In genomic region chr13:35469361-35470198, GRCm38 (mm10) we compare ENCODE assay signal across 8 mouse cellular contexts.
DNase-seq lines count a peak whose midpoint lies in the region; TF ChIP-seq lines count a peak whose summit lies in the region.

No protein-coding gene starts in this region.

- DNase-seq in adrenal gland, postnatal 14 days, result peak; percentile 8
- DNase-seq in adrenal gland, adult (ENCODE audit: inconsistent age in 2 of 2, low spot score in 1 of 2), result no peak
- DNase-seq in testis, postnatal 10 days (ENCODE audit: low spot score), result no peak
- DNase-seq in kidney, postnatal 36 days, result peak; percentile 8 to 32
- DNase-seq in lung, postnatal 10 days, result peak; percentile 94
- DNase-seq in thymus, adult 18-20 months, result no peak
- DNase-seq in spleen, postnatal 10 days (ENCODE audit: low spot score in 2 of 2), result no peak

- no peak for TF ChIP-seq POLR2A in testis, adult 2 months (IDR thresholded peaks at IDR 0.05; ENCODE audit: control insufficient read depth, low read depth, low read length)

- H3K27ac ChIP-seq in testis, adult 2 months (ENCODE audit: control insufficient read depth, insufficient read depth, low read depth, low read length), result no peak overlapping the region

- peak overlapping the region; percentile 64; the same call in 1 of the 2 replicates for H3K4me3 ChIP-seq in testis, adult 2 months (ENCODE audit: control insufficient read depth, low read depth, low read length)

- H3K27me3 ChIP-seq in testis, adult 2 months (ENCODE audit: control insufficient read depth, insufficient read depth, low read length), result no peaks in the 10 kb centered on the region

- no peaks in the 10 kb centered on the region for H3K36me3 ChIP-seq in testis, adult 2 months (ENCODE audit: control insufficient read depth, insufficient read depth, low read length)

- no peak for TF ChIP-seq CTCF in testis, adult 2 months (IDR thresholded peaks at IDR 0.05; ENCODE audit: control insufficient read depth, insufficient read depth, insufficient replicate concordance, low read depth, low read length)

- H3K4me1 ChIP-seq in testis, adult 2 months (ENCODE audit: control insufficient read depth, insufficient read depth, low read length), result no peaks in the 10 kb centered on the region

Comparison
In these comparisons a context has a peak if more than half of its experiments do, and no peak if none do; other contexts are left out.
1. DNase-seq: peak in adrenal gland, postnatal 14 days (single experiment), kidney, postnatal 36 days (2 of 2) and lung, postnatal 10 days (single experiment); none in adrenal gland, adult (0 of 2), testis, postnatal 10 days (single experiment), thymus, adult 18-20 months (0 of 2) and spleen, postnatal 10 days (0 of 2).